In genomic region chr5:13529226-13529625, GRCm38 (mm10) we compare ENCODE assay signal across 11 mouse cellular contexts.
A peak's percentile ranks its signal among the peaks of the same experiment; 100 is the strongest.
DNase-seq lines count a peak whose midpoint lies in the region; ATAC-seq lines count a peak whose summit lies in the region.
"Had no signal": no experiment of that assay in that cellular context is flagged by ENCODE, and none has a peak within 500 bp of the region (broad histone marks: within the 10 kb centered on the region; RNA-seq: fewer than 3 reads in every experiment).

No protein-coding gene starts in this region.

- peaks cover 35% of the 10 kb centered on the region for H3K4me1 ChIP-seq in forebrain, embryonic 10.5 days
- H3K4me1 ChIP-seq: heart, embryonic 15.5 days had no signal

- peak; percentile 4 for DNase-seq in left cerebral cortex, adult 11 months (ENCODE audit: low spot score)
- no peak for DNase-seq in left cerebral cortex, adult 9 months (ENCODE audit: low spot score in 2 of 2)
- DNase-seq in forebrain, embryonic 10.5 days (ENCODE audit: extremely low spot score, low spot score) = peak; percentile 65
- peak; percentile 9 to 44 for DNase-seq in layer of hippocampus, postnatal 14 days (ENCODE audit: low spot score in 2 of 2)
- DNase-seq in retina, postnatal 7 days (ENCODE audit: low read depth, low spot score) = peak; percentile 32
- no peak for DNase-seq in adrenal gland, postnatal 10 days
- DNase-seq: right cerebral cortex, adult 18-20 months had no signal

- 0 out of 2 replicates have a peak overlapping the region, but pooled peaks have one; percentile 44 for H3K27ac ChIP-seq in forebrain, embryonic 10.5 days
- H3K27ac ChIP-seq: heart, embryonic 15.5 days; layer of hippocampus, adult 2 months had no signal

- peaks cover 78% of the 10 kb centered on the region for H3K27me3 ChIP-seq in forebrain, embryonic 10.5 days (ENCODE audit: poor library complexity, severe bottlenecking)
- H3K27me3 ChIP-seq: heart, embryonic 15.5 days had no signal

- no peak overlapping the region for H3K4me3 ChIP-seq in forebrain, embryonic 10.5 days
- H3K4me3 ChIP-seq: heart, embryonic 15.5 days; layer of hippocampus, adult 2 months had no signal

- no peaks in the 10 kb centered on the region for H3K36me3 ChIP-seq in forebrain, embryonic 10.5 days (replicated peaks)
- H3K36me3 ChIP-seq: G1E; heart, embryonic 15.5 days had no signal

- WGBS in forebrain, embryonic 10.5 days = 3% methylated on average over 4 of the region's 4 CpGs

- ATAC-seq in erythroid progenitor cell, adult 5-6 weeks (replicated peaks; ENCODE audit: low FRiP score, poor library complexity, severe bottlenecking) = no peak

- H3K9me3 ChIP-seq in forebrain, embryonic 10.5 days = no peaks in the 10 kb centered on the region
- H3K9me3 ChIP-seq: G1E; heart, embryonic 15.5 days had no signal

Comparison
In these comparisons a context has a peak if more than half of its experiments do, and no peak if none do; other contexts are left out.
1. DNase-seq: peak in left cerebral cortex, adult 11 months (single experiment), forebrain, embryonic 10.5 days (single experiment), layer of hippocampus, postnatal 14 days (2 of 2) and retina, postnatal 7 days (single experiment); none in left cerebral cortex, adult 9 months (0 of 2) and adrenal gland, postnatal 10 days (single experiment).